Mouse (Mus musculus): Measurements from ENCODE around the gene Pitx1.

GRCm38 (mm10) chr13:55835548-55836097 is 369 bp downstream of the Pitx1 start:
- TF ChIP-seq POLR2A (IDR thresholded peaks at IDR 0.05; ENCODE audit: insufficient read depth, low read depth, low read length) (no peak), CTCF (IDR thresholded peaks at IDR 0.05) (no peak), EP300 (IDR thresholded peaks at IDR 0.05; ENCODE audit: insufficient read depth, low read depth, low read length) (no peak)
